Mouse (Mus musculus) neural tube, embryonic 11.5 days (tissue): ENCODE results near the gene Adgrb3. TPM values are rescaled to one million over a fixed set of nuclear protein-coding genes. Genes with fewer than 3 reads are reported as not detected.

Experiments
- ATAC-seq: fragments of 200-750 bp; cut with Nextera tagmentation; 2 replicates; pipeline ENCODE4 v1.8.0; 2017; ENCODE audit warnings: moderate number of reproducible peaks, mild to moderate bottlenecking, moderate TSS enrichment, moderate library complexity; ENCODE audit not compliant: insufficient read depth, low FRiP score, low TSS enrichment
- DNase-seq: peaks from one replicate; pipeline ENCODE4 v3.0.0-alpha.2; 2015; ENCODE audit warnings: low spot score
- H3K27ac ChIP-seq: fragments of 300-500 bp; sonication (generic); 2 replicates; pipeline ENCODE4 v1.5.1; 2014; ENCODE audit warnings: low read depth, mild to moderate bottlenecking, low read length
- H3K27me3 ChIP-seq: fragments of 300-500 bp; sonication (generic); 2 replicates; pipeline ENCODE4 v1.6.1; 2014; ENCODE audit warnings: mild to moderate bottlenecking, low read length, mixed read lengths; ENCODE audit not compliant: control insufficient read depth, insufficient read depth
- H3K36me3 ChIP-seq: fragments of 300-500 bp; sonication (generic); 2 replicates; pipeline ENCODE4 v1.6.1; 2014; ENCODE audit warnings: mild to moderate bottlenecking, low read length, moderate library complexity, mixed read lengths; ENCODE audit not compliant: control insufficient read depth, insufficient read depth
- H3K4me1 ChIP-seq: fragments of 300-500 bp; sonication (generic); 2 replicates; pipeline ENCODE4 v1.6.1; 2014; ENCODE audit warnings: low read length, mixed read lengths; ENCODE audit not compliant: control insufficient read depth, insufficient read depth
- H3K4me2 ChIP-seq: fragments of 300-500 bp; sonication (generic); 2 replicates; pipeline ENCODE4 v1.6.1; 2014; ENCODE audit warnings: low read depth, mild to moderate bottlenecking, moderate library complexity
- H3K4me3 ChIP-seq: fragments of 300-500 bp; sonication (generic); 2 replicates; pipeline ENCODE4 v1.5.1; 2014; ENCODE audit warnings: low read depth, low read length
- H3K9ac ChIP-seq: fragments of 300-500 bp; sonication (generic); 2 replicates; pipeline ENCODE4 v1.6.1; 2014; ENCODE audit warnings: mild to moderate bottlenecking, low read length
- H3K9me3 ChIP-seq: fragments of 300-500 bp; sonication (generic); 2 replicates; pipeline ENCODE4 v1.6.1; 2016; ENCODE audit warnings: low read length; ENCODE audit not compliant: control insufficient read depth
- WGBS: fragments of 180-500 bp; shearing (Covaris S2); extraction: QIAGEN DNeasy Blood & Tissue Kit; methylation state at CpG from one replicate; pipeline ENCODE4 v1.1.7; 2014; 5-methylcytosine and 5-hydroxymethylcytosine counted together
- polyA plus RNA-seq: library from polyadenylated mRNA; unstranded; fragments of >200 nt; fragmentation: Nextera tagmentation; extraction: Ambion mirVana; gene quantifications from 2 replicates; pipeline ENCODE4 v1.2.1, GENCODE M21; 2014

Adgrb3 gene
- polyA plus RNA-seq, 1 experiment from 2014 or later = 12.1 TPM

GRCm38 (mm10) chr1:25526976-25527375 lies 302.5 kb downstream of the Adgrb3 start:
- no peak for ATAC-seq
- Histone ChIP-seq H3K36me3 (no peaks in the 10 kb centered on the region), H3K27ac (no peak overlapping the region), H3K9ac (no peak overlapping the region), H3K4me1 (no peaks in the 10 kb centered on the region), H3K9me3 (no peaks in the 10 kb centered on the region), H3K4me3 (no peak overlapping the region), H3K4me2 (no peak overlapping the region), H3K27me3 (no peaks in the 10 kb centered on the region)
- no peak for DNase-seq
- 77% methylated on average over 4 of the region's 4 CpGs for WGBS

GRCm38 (mm10) chr1:25510321-25511055 lies 319.0 kb downstream of the Adgrb3 start:
- no peaks in the 10 kb centered on the region for H3K9me3 ChIP-seq
- no peaks in the 10 kb centered on the region for H3K4me1 ChIP-seq
- ATAC-seq = peak; percentile 69; the same call in 1 of the 2 replicates
- H3K4me3 ChIP-seq = no peak overlapping the region
- no peak overlapping the region for H3K9ac ChIP-seq
- no peak overlapping the region for H3K27ac ChIP-seq
- H3K36me3 ChIP-seq = no peaks in the 10 kb centered on the region
- H3K4me2 ChIP-seq = no peak overlapping the region
- no peak for DNase-seq
- H3K27me3 ChIP-seq = no peaks in the 10 kb centered on the region
- WGBS = 63% methylated on average over 10 of the region's 10 CpGs

GRCm38 (mm10) chr1:25504313-25504712 lies 325.2 kb downstream of the Adgrb3 start:
- H3K4me2 ChIP-seq = no peak overlapping the region
- no peak overlapping the region for H3K9ac ChIP-seq
- H3K9me3 ChIP-seq = no peaks in the 10 kb centered on the region
- H3K4me3 ChIP-seq = no peak overlapping the region
- H3K27me3 ChIP-seq = no peaks in the 10 kb centered on the region
- ATAC-seq (peak; percentile 56; the same call in 1 of the 2 replicates), DNase-seq (no peak)
- H3K27ac ChIP-seq = no peak overlapping the region
- H3K36me3 ChIP-seq = no peaks in the 10 kb centered on the region
- H3K4me1 ChIP-seq = no peaks in the 10 kb centered on the region
- WGBS = 18% methylated on average over 4 of the region's 4 CpGs

- no peaks in the 10 kb centered on the region for H3K36me3 ChIP-seq
- H3K9me3 ChIP-seq = no peaks in the 10 kb centered on the region
- 80% methylated on average over 4 of the region's 4 CpGs for WGBS
- H3K27me3 ChIP-seq = no peaks in the 10 kb centered on the region
- ATAC-seq (no peak), DNase-seq (no peak)
- no peak overlapping the region for H3K27ac ChIP-seq
- no peak overlapping the region for H3K4me3 ChIP-seq
- H3K4me1 ChIP-seq = no peaks in the 10 kb centered on the region
- no peak overlapping the region for H3K4me2 ChIP-seq
- H3K9ac ChIP-seq = no peak overlapping the region
These were observed 326.0 kb downstream of the Adgrb3 start for GRCm38 (mm10) chr1:25503524-25503923.

- Histone ChIP-seq H3K9me3 (no peaks in the 10 kb centered on the region), H3K36me3 (no peaks in the 10 kb centered on the region), H3K9ac (no peak overlapping the region), H3K27ac (no peak overlapping the region), H3K4me3 (no peak overlapping the region), H3K4me2 (no peak overlapping the region), H3K27me3 (no peaks in the 10 kb centered on the region), H3K4me1 (no peaks in the 10 kb centered on the region)
- ATAC-seq = no peak
- WGBS = 83% methylated on average over 3 of the region's 3 CpGs
- DNase-seq = no peak
These were observed 334.1 kb downstream of the Adgrb3 start for GRCm38 (mm10) chr1:25495202-25495914.

GRCm38 (mm10) chr1:25491503-25491902 lies 338.0 kb downstream of the Adgrb3 start:
- Histone ChIP-seq H3K4me3 (no peak overlapping the region), H3K27me3 (no peaks in the 10 kb centered on the region), H3K4me1 (no peaks in the 10 kb centered on the region), H3K9me3 (no peaks in the 10 kb centered on the region), H3K36me3 (no peaks in the 10 kb centered on the region), H3K4me2 (no peak overlapping the region), H3K9ac (no peak overlapping the region), H3K27ac (no peak overlapping the region)
- whole genome bisulfite sequencing = 88% methylated on average over 1 of the region's 1 CpGs
- ATAC-seq (no peak), DNase-seq (no peak)

- no peak for ATAC-seq
- no peaks in the 10 kb centered on the region for H3K36me3 ChIP-seq
- no peak overlapping the region for H3K4me3 ChIP-seq
- no peak overlapping the region for H3K4me2 ChIP-seq
- no peak overlapping the region for H3K9ac ChIP-seq
- no peak for DNase-seq
- H3K4me1 ChIP-seq = no peaks in the 10 kb centered on the region
- no peaks in the 10 kb centered on the region for H3K27me3 ChIP-seq
- no peak overlapping the region for H3K27ac ChIP-seq
- WGBS = 80% methylated on average over 2 of the region's 2 CpGs
- no peaks in the 10 kb centered on the region for H3K9me3 ChIP-seq
These were observed 339.3 kb downstream of the Adgrb3 start for GRCm38 (mm10) chr1:25490174-25490573.

GRCm38 (mm10) chr1:25475699-25476098 lies 353.8 kb downstream of the Adgrb3 start:
- no peaks in the 10 kb centered on the region for H3K27me3 ChIP-seq
- 91% methylated on average over 3 of the region's 3 CpGs for WGBS
- no peak overlapping the region for H3K9ac ChIP-seq
- no peak overlapping the region for H3K27ac ChIP-seq
- H3K4me3 ChIP-seq = no peak overlapping the region
- ATAC-seq (no peak), DNase-seq (no peak)
- H3K36me3 ChIP-seq = no peaks in the 10 kb centered on the region
- no peaks in the 10 kb centered on the region for H3K9me3 ChIP-seq
- no peaks in the 10 kb centered on the region for H3K4me1 ChIP-seq
- no peak overlapping the region for H3K4me2 ChIP-seq

- no peak for ATAC-seq
- Histone ChIP-seq H3K4me1 (no peaks in the 10 kb centered on the region), H3K4me2 (no peak overlapping the region), H3K27ac (no peak overlapping the region), H3K36me3 (no peaks in the 10 kb centered on the region), H3K9ac (no peak overlapping the region), H3K27me3 (no peaks in the 10 kb centered on the region), H3K4me3 (no peak overlapping the region), H3K9me3 (no peaks in the 10 kb centered on the region)
- 86% methylated on average over 11 of the region's 11 CpGs for WGBS
- DNase-seq = no peak
These were observed 355.0 kb downstream of the Adgrb3 start for GRCm38 (mm10) chr1:25474469-25474868.
